Mouse (Mus musculus) kidney, postnatal 25 days (tissue): ENCODE measurements at regions not wholly inside any gene's neighbourhood (a gene's known extent, or its start where the extent isn't known, plus 50 kb on each side); places are given as distances from the start of the nearest gene placed in this dataset.
A peak's percentile ranks its signal among the peaks of the same experiment; 100 is the strongest.

Experiments
- DNase-seq, 2 experiments: peaks; one replicate each; pipeline ENCODE4 v3.0.0; 2021; ENCODE audit warnings: mixed read lengths in 2 of 2

GRCm38 (mm10) chr3:37871076-37871475, 146.8 kb upstream of the Gm5148 start:
- no peak for DNase-seq

- DNase-seq: peak; percentile 61 to 64
Measured at GRCm38 (mm10) chr3:37868454-37868853, 144.2 kb upstream of the Gm5148 start.

- no peak for DNase-seq
Measured at GRCm38 (mm10) chr3:37862756-37863155, 138.5 kb upstream of the Gm5148 start.

- no peak for DNase-seq
Measured at GRCm38 (mm10) chr3:37860715-37861461, 136.6 kb upstream of the Gm5148 start.

GRCm38 (mm10) chr3:37860034-37860714, 135.9 kb upstream of the Gm5148 start:
- peak; percentile 59 to 60 for DNase-seq

GRCm38 (mm10) chr3:37858624-37859302, 134.5 kb upstream of the Gm5148 start:
- DNase-seq: no peak

- peak; percentile 37 to 56 for DNase-seq
Measured at GRCm38 (mm10) chr3:37846191-37847003, 122.1 kb upstream of the Gm5148 start.

- DNase-seq: peak in 1 of 2 experiments; percentile 45
Measured at GRCm38 (mm10) chr3:37845313-37846023, 121.2 kb upstream of the Gm5148 start.

GRCm38 (mm10) chr3:37844731-37845312, 120.5 kb upstream of the Gm5148 start:
- DNase-seq: no peak

- no peak for DNase-seq
Measured at GRCm38 (mm10) chr3:37842289-37842688, 118.0 kb upstream of the Gm5148 start.

GRCm38 (mm10) chr3:37838896-37839295, 114.6 kb upstream of the Gm5148 start:
- peak; percentile 43 to 66 for DNase-seq

GRCm38 (mm10) chr3:37836749-37837148, 112.5 kb upstream of the Gm5148 start:
- no peak for DNase-seq

- DNase-seq: no peak
Measured at GRCm38 (mm10) chr3:37835687-37836086, 111.4 kb upstream of the Gm5148 start.

GRCm38 (mm10) chr3:37835135-37835534, 110.8 kb upstream of the Gm5148 start:
- no peak for DNase-seq

- DNase-seq: no peak
Measured at GRCm38 (mm10) chr3:37834626-37835025, 110.3 kb upstream of the Gm5148 start.

GRCm38 (mm10) chr3:37833387-37833786, 109.1 kb upstream of the Gm5148 start:
- DNase-seq: no peak

GRCm38 (mm10) chr3:37827546-37827945, 103.3 kb upstream of the Gm5148 start:
- no peak for DNase-seq

- peak in 1 of 2 experiments; percentile 9 for DNase-seq
Measured at GRCm38 (mm10) chr3:37825602-37826001, 101.3 kb upstream of the Gm5148 start.

- DNase-seq: peak in 1 of 2 experiments; percentile 7
Measured at GRCm38 (mm10) chr3:37824681-37825080, 100.4 kb upstream of the Gm5148 start.

- DNase-seq: peak in 1 of 2 experiments; percentile 3
Measured at GRCm38 (mm10) chr3:37819503-37819902, 95.2 kb upstream of the Gm5148 start.

GRCm38 (mm10) chr3:37817434-37817805, 93.1 kb upstream of the Gm5148 start:
- no peak for DNase-seq
